Mouse (Mus musculus) ovary, postnatal 14 days (tissue): ENCODE data around the gene Spock1.

ENCODE experiments used
- DNase-seq: peaks from one replicate; pipeline ENCODE4 v3.0.0; 2022; ENCODE audit warnings: low spot score

Spock1 gene

GRCm38 (mm10) chr13:57908266-57908582, at the start of gene Spock1:
Gene Spock1, minus strand, starts transcription at chr13:57908332.
- DNase-seq = peak; percentile 84

- DNase-seq = no peak
Measured at GRCm38 (mm10) chr13:57950091-57950490, 42.0 kb upstream of the Spock1 start.

DNA sequence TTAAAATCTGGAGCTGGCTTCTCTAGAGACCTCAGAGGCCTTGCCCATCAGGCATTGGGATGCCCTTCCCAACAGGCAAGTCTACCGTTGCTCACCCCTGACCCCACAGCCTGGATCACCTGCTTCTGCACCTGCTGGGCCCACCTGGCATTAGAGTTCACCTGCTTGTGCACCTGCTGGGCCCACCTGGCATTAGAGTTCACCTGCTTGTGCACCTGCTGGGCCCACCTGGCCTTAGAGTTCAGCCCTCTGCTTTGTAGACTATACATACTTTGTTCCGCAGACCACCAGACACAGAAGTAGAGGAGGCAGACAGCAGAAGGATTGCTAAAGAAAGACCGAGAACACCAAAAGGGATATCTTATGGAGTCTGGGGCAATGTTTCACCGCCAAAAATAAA, 41.4 kb upstream of the Spock1 start:
- no peak for DNase-seq

DNA sequence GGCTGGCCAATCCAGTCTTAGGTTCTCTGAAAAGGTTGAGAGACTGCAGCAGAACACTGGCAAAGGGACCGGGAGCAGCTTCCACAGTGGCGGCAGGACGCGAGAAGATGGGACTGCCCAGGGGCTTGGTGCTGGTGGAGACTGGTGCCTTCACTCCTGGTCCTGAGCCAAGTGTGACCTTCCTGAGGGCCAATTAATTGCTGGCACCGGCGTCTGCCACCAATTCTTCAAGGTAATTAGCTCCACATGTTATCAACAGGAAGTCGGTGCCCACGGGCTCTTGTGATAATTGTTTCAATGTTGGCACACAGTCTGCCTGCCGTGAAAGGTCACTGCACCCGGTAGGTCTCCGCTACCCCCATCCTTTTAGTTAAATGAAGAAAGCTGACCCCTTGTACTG, 37.1 kb upstream of the Spock1 start:
- DNase-seq = no peak

GRCm38 (mm10) chr13:57944434-57944833, 36.3 kb upstream of the Spock1 start:
- DNase-seq = no peak

GRCm38 (mm10) chr13:57943900-57944299, 35.8 kb upstream of the Spock1 start:
- no peak for DNase-seq

DNA sequence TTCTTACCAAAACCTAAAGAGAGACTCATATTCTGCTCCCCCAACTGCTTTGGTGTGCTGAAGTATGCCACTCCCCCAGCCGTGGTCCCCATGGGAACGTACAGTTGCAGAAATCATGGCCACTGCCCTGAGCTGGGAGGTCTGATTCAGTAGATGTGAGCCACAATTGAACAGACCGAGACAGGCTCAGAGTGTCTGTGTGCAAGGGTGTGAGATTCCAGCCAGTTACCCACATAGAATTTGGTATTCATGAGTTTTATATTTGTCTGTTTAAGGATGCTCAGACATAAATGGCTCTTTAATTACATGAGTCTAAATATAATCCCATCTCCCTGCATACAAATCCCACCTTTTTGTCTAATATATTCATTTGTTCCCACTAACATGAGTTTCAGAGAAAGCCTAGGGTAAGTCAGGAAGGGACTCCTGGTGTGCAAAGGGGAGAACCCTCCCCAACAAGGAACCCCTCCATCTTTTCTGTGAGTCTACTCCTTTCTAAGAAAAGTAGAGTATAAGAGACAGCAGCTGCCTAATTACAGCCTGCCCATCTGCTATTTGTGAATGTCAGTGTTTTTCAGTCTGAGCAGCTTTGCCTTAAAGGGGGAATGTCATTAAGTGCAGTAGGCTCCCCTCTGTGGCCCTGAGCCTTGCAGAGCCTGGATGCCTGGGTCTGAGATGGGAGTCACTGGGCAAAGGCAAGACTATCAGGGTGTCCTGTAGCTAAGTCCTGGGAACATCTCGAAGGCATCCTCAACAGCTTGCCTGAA, 29.5 kb upstream of the Spock1 start:
- no peak for DNase-seq

DNA sequence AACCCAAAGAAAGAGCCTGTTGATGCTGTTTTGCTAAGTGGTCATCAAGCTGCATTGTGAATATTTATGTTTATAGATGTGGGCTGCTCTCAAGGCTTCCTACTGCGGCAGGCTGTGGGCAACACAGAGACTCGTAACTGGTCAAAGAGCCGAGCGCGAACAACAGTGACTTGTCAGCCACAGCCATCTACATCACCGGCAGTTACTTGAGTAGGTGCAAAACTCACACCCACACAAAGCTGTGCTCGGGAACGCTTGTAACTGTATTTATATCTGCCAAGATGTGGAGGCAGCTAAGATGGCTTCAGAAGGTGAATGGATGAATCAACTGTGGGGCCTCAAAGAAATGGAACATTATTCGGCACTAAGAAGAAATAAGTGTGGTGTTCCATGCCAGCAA, 23.9 kb upstream of the Spock1 start:
- no peak for DNase-seq

DNA sequence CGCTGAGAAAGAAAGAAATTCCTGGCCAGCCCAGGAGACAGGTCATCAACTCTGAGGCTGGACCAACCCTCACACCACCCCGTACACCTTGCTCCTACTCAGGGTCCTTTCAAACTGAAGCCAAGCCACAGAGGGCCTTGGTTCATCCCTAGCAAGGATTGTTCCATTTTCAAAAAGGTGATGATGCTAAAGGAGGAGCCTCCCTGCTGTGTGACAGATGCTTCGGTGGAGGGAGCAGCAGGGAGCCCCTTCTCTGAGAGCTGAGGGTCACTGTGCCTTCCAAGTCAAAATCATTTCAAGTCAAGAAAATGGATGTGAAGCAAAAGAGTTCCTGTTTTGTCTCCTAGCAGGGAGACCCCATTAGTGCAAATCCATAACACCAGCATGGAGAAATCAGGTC, 23.2 kb upstream of the Spock1 start:
- no peak for DNase-seq

- no peak for DNase-seq
Measured at GRCm38 (mm10) chr13:57930720-57931119, 22.6 kb upstream of the Spock1 start.

GRCm38 (mm10) chr13:57930283-57930682, 22.2 kb upstream of the Spock1 start:
- DNase-seq = no peak

DNA sequence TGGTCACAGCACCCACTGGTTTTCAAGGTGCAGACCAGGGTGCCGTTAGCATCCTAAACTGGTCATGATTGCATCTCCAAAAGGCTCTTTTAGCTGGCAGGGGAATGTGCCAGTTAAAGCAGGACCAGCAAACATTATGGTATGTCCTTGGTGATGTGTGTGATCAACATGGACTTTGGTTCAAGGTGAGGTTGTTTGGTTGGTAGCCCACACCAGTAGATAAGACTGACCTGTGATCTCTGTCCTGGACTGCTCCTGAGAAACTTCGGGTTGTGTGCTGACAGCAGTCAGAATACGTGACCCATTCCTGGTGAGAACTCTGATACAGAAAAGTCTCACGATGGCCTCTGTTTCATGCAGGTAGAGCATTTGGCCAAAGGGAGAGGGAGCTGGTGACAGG, 11.8 kb upstream of the Spock1 start:
- no peak for DNase-seq

GRCm38 (mm10) chr13:57911171-57911570, 3.0 kb upstream of the Spock1 start:
- DNase-seq = peak; percentile 6

GRCm38 (mm10) chr13:57907428-57908265, 485 bp downstream of the Spock1 start:
- no peak for DNase-seq

DNA sequence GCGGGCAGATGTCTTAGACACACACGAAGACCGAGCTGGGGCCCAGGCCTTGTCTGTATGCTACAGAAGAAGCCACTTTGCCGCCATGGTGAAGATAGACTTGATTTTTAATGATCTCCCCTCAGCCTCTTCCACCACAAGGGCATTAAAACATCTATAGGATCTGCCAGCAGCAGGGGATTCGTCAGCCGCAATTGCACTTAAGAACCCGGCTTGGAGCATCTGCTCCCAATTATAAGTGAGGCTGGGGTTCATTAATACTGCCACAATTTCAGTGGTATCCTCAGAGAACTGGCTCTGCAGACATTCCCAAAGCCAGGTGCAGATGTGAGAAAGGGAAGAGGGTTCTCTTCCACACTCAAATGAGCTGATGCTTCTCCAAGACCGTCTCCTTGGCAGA, 13.5 kb downstream of the Spock1 start:
- DNase-seq = no peak

DNA sequence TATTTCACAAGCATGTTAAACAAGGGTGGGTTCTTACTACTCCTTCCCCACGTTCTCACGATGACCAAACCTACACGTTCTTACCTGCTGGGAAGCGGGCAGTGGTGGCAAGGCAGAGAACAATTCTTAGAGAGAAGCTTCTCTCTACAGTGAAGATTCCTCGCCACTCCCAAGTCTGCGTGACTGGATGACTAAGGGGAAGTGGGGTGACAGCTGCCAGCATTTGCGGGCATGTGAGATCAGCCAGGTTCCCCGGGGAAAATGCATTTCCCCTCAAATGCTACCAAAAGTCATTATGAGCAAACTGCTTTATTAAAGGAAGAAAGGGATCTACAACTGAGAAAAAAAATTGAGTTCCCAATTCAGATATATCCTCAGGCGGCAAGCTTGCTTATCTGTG, 18.4 kb downstream of the Spock1 start:
- no peak for DNase-seq

DNA sequence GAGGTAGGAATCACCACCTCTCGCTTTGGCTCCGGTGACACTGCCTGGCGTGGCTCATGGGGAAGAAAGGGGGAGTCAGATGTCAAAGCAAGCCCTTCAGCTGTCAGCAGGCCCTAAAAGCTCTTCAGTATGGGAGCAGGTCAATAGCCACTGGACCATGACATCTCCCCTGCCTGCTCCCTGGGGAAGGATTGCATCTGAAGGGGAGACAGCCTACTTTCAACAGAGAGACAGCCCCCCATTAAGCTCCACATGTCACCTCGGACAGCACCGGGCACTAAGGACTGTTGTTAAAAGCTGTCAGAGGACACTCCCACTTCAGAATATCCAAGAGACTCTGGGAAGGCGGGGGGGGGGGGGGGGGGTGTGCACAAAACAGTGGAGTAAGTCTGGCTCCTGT, 19.1 kb downstream of the Spock1 start:
- no peak for DNase-seq

DNA sequence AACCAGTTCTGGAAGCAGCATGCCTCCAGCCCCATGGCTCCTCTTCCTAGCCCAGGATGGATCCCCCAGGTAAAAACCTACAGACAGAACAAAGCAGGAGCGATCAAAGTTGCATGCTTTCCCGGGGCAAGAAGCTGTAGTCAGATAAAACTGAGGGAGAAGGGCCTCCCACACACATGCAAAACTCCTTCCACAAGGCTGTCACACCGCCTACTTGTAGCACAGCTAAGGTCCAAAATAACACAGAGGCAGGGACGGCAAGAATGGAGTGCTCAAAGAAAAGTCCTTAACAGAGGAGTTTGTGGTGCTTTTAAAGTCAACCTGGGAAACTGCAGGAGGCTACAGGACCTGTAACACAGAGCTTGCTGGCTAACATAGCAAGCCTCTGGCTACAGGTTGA, 28.3 kb downstream of the Spock1 start:
- DNase-seq = no peak

DNA sequence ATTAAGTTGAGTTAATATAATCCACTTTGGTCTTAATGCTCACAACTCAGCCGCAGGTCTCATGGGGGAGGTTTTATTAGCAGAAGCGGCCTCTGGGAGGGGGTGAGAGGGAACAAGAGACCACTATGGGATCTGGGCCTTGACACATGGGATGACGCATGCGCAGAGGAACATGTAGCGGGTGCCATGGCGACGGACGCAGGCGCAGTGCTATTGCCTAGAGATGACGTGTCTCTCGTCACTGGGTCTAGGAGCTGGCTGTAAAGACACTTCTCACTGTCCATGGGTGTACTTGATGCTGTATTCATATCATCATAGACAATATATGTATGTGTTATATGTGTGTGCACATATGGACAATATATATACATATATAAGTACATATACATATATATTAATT, 29.3 kb downstream of the Spock1 start:
- no peak for DNase-seq

- no peak for DNase-seq
Measured at GRCm38 (mm10) chr13:57877782-57878181, 30.4 kb downstream of the Spock1 start.

DNA sequence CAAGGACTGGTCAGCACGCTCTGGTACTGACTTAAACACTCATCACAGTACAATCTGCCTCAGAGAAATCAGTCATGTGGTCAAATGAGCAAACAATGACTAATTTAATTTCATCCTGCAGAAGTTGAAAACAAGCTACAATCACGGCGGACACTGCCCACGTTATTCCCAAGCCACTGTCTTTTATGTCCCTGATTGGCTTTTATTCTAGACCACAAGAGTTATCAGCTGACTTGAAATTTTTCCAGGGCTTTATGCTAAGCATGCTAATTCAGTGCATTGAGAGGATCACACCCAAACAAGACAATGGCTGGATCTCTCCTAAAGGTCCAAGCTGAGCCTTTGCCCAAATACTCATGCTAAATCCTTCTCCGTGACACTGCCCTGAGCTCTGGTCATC, 31.2 kb downstream of the Spock1 start:
- DNase-seq = no peak

DNA sequence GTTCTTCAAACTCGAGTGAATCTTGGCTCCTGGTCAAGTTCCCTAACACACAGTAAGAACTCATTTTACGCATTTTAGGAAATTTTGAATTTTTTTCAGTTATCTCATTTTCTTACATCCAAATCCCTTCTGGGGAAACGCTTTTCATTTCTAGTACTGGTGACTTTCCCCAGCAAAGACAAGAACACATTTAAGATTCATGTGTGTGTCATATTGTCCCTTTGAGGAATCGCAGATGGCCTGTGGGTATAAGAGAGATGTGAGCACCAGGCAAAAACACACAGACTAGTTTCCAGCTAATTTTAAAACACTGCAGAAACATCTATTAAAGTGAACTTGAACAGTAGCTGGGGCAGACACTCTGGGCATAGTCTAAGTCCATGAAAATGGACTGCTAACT, 38.1 kb downstream of the Spock1 start:
- DNase-seq = no peak

DNA sequence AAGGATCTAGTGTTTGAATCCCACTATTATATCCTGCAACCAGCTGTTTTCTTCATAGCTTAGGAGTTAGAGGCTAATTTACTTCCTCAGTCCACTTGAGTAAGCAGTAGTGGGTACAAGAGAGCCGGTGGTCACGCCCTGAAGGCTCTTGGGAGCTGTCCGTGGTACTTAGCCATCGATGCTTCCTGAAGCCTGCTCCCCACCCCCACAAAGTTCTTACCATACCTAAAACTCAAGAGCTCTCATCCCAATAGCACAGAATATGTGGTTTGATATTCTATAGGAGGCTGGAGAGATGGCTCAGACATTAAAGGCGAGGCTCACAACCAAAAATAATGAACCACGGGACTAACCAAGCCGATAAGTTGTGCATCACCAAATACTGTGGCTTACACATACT, 40.5 kb downstream of the Spock1 start:
- DNase-seq = peak; percentile 20

- no peak for DNase-seq
Measured at GRCm38 (mm10) chr13:57865029-57865428, 43.1 kb downstream of the Spock1 start.
